Mouse (Mus musculus) erythroblast, embryonic 14.5 days (primary cell): ENCODE data around the gene 9430038I01Rik.

Experiments used
- GATA1 ChIP-seq: IDR thresholded peaks from 2 replicates; pipeline ENCODE4 v1.6.1; 2012; ENCODE audit warnings: low read length, inconsistent platforms, mixed read lengths
- TAL1 ChIP-seq: IDR thresholded peaks from 3 replicates; pipeline ENCODE4 v1.6.1; 2012; ENCODE audit warnings: low read length, inconsistent platforms, mixed read lengths

GRCm38 (mm10) chr7:137387863-137388262 is 22.7 kb downstream of the 9430038I01Rik start:
- no peak for TF ChIP-seq GATA1
- TF ChIP-seq TAL1 = no peak
